ENCODE assay signal across 34 mouse cellular contexts in the genomic region with DNA sequence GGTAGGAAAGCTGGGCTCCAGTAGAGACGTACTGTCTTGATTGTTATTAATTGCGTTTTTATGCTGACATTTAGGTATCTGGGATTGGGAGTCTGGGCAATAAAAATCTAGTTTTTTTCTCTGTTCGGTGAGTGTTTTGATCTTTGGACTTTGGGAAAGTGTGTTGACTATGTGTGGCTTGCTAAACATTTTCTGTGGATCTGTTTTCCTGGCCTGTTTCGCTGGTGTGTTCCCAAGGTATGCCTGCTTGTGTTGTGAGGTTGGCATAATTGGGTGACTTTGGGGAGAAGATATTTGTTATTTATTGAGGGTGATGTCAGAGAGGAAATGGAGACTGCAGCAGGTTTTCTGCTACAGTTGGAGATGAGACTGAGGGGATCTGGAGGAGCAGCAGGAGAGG. TPM values are rescaled to one million over a fixed set of nuclear protein-coding genes. Genes with fewer than 3 reads are reported as not detected.
"Had no signal": no experiment of that assay in that cellular context is flagged by ENCODE, and none has a peak within 500 bp of the region (broad histone marks: within the 10 kb centered on the region; RNA-seq: fewer than 3 reads in every experiment).

No protein-coding gene starts in this region.

- H3K9me3 ChIP-seq: limb, embryonic 10.5 days; limb, embryonic 12.5 days; limb, embryonic 13.5 days; limb, embryonic 15.5 days; liver, embryonic 13.5 days; liver, embryonic 15.5 days; lung, embryonic 15.5 days; megakaryocyte, embryonic 14.5 days; midbrain, embryonic 10.5 days; midbrain, embryonic 12.5 days; midbrain, embryonic 13.5 days; midbrain, embryonic 15.5 days; neural tube, embryonic 12.5 days had no signal

- H3K4me2 ChIP-seq: limb, embryonic 12.5 days; limb, embryonic 13.5 days; limb, embryonic 15.5 days; liver, embryonic 11.5 days; liver, embryonic 13.5 days; liver, embryonic 15.5 days; lung, embryonic 14.5 days; lung, embryonic 15.5 days; midbrain, embryonic 11.5 days; midbrain, embryonic 12.5 days; midbrain, embryonic 13.5 days; midbrain, embryonic 15.5 days; neural tube, embryonic 12.5 days had no signal

- H3K36me3 ChIP-seq: limb, embryonic 10.5 days; limb, embryonic 12.5 days; limb, embryonic 13.5 days; limb, embryonic 15.5 days; liver, embryonic 13.5 days; liver, embryonic 15.5 days; lung, embryonic 15.5 days; midbrain, embryonic 10.5 days; midbrain, embryonic 12.5 days; midbrain, embryonic 13.5 days; midbrain, embryonic 15.5 days; neural tube, embryonic 12.5 days had no signal

- H3K9ac ChIP-seq: limb, embryonic 12.5 days; limb, embryonic 13.5 days; limb, embryonic 15.5 days; liver, embryonic 13.5 days; liver, embryonic 14.5 days; liver, embryonic 15.5 days; lung, embryonic 14.5 days; lung, embryonic 15.5 days; midbrain, embryonic 12.5 days; midbrain, embryonic 13.5 days; midbrain, embryonic 15.5 days; neural tube, embryonic 12.5 days had no signal

- H3K4me3 ChIP-seq: left cerebral cortex, adult 2 months; limb, embryonic 10.5 days; limb, embryonic 12.5 days; limb, embryonic 13.5 days; limb, embryonic 15.5 days; liver, embryonic 13.5 days; liver, embryonic 15.5 days; lung, embryonic 15.5 days; megakaryocyte, embryonic 14.5 days; midbrain, embryonic 10.5 days; midbrain, embryonic 12.5 days; midbrain, embryonic 13.5 days; midbrain, embryonic 15.5 days; myocyte; neural tube, embryonic 12.5 days had no signal

- DNase-seq: left cerebral cortex, postnatal 4 days; liver, embryonic 13.5 days; lung, adult 18-20 months; lung, adult 2 months; lung, embryonic 14.5 days; lung, postnatal 10 days; lung, postnatal 14 days; lung, postnatal 36 days; lung, postnatal 4 days; midbrain, embryonic 14.5 days had no signal

- H3K27me3 ChIP-seq: limb, embryonic 12.5 days; limb, embryonic 13.5 days; limb, embryonic 15.5 days; liver, embryonic 13.5 days; liver, embryonic 15.5 days; lung, embryonic 15.5 days; megakaryocyte, embryonic 14.5 days; midbrain, embryonic 12.5 days; midbrain, embryonic 13.5 days; midbrain, embryonic 15.5 days; neural tube, embryonic 12.5 days had no signal

- ATAC-seq: lung, postnatal 0 days; midbrain, embryonic 13.5 days; midbrain, embryonic 15.5 days; midbrain, embryonic 16.5 days had no signal

- H3K4me1 ChIP-seq: limb, embryonic 10.5 days; limb, embryonic 12.5 days; limb, embryonic 13.5 days; limb, embryonic 15.5 days; liver, embryonic 13.5 days; liver, embryonic 15.5 days; lung, embryonic 15.5 days; megakaryocyte, embryonic 14.5 days; midbrain, embryonic 10.5 days; midbrain, embryonic 12.5 days; midbrain, embryonic 13.5 days; midbrain, embryonic 15.5 days; neural tube, embryonic 12.5 days had no signal

- H3K27ac ChIP-seq: left cerebral cortex, adult 2 months; limb, embryonic 10.5 days; limb, embryonic 12.5 days; limb, embryonic 13.5 days; limb, embryonic 15.5 days; liver, embryonic 13.5 days; liver, embryonic 14.5 days; liver, embryonic 15.5 days; lung, embryonic 15.5 days; macrophage; midbrain, embryonic 10.5 days; midbrain, embryonic 12.5 days; midbrain, embryonic 13.5 days; midbrain, embryonic 15.5 days; neural tube, embryonic 12.5 days had no signal

RNA-seq across cellular contexts. Expression of gene Akr1c14, which starts 38.0 kb away (rescaled TPM):
- total RNA-seq: megakaryocyte progenitor cell, adult 5-6 weeks; megakaryocyte, adult 5-6 weeks; megakaryocyte-erythroid progenitor cell, adult 5-6 weeks; monocyte, adult 5-6 weeks had no signal
- polyA plus RNA-seq: macrophage had no signal
